Mouse (Mus musculus): ENCODE data around the gene Epb41l4b.

Gene Epb41l4b

GRCm38 (mm10) chr4:57153068-57153835 lies 10.0 kb upstream of the Epb41l4b start:
- no peak for DNase-seq

DNA sequence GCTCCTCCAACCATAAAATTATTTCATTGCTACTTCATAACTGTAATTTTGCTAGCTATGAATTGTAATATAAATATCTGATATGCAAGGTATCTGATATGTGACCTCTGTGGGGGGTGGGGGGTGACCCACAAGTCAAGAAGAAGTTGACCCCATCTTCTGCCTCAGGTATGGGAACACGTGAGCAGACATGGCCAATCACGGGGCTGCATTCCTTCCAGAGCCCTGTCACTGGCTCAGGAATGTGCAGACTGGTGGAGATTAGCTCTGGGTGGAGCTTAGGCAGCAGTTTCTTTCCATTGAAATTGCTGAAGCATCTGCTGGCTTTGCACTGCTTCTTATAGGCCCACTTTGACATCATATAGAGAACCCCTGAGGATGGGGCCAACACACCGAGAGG lies 4.9 kb upstream of the Epb41l4b start:
- DNase-seq = no peak

DNA sequence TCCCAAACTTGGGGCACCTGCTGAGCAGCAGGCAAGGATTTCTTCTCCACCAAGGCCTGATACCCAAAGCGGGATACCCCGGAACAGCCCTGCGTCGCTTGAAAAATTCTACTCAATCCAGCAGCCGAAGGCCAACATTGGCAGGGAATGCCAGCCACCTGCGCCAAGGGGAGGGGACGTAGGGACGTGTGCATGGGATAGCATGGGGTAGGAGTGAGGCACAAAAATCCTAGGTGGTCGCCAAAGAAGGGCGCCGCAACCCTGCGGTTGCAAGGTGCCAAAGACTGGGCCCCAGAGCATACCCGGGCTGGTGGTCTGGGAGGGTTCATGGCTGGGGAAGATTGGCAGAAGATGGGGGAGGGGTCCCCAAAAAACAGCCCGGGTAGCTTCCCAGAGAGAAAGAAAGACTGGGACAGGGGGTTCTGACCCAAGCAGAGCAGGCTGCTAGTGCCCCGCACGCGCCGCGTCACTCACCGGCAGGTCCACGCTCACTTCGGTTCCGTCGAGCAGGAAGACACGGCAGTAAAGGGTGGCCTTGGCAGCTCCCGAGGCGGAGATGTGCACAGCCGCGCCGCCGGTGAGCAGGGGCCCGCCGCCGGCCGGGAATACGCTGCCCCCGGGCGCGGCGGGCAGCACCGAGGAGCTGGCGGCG lies 737 bp downstream of the Epb41l4b start:
- peak; percentile 71 for DNase-seq

DNA sequence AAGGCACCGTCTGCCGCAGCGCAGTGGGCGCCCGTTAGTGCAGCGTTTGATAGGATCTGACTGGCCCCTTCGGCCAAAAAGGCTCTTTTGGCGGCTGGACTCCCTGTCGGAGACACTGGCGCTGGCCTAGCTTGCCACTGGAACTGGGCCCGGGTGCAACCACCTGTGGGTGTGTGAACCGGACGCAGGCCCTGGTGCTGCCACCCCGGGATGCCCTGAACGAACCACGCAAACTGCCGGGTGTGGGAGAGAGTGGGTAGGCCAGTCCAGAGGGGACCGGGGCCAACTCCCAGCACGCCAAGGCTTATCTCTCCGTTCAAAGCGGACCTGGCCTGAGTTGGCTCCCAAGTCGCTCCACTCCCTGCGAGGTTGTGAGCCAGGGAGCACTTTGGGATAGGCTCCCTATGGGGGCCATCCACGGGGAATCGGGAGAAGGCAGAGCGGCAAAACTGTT lies 1.3 kb downstream of the Epb41l4b start:
- peak; percentile 85 for DNase-seq

DNA sequence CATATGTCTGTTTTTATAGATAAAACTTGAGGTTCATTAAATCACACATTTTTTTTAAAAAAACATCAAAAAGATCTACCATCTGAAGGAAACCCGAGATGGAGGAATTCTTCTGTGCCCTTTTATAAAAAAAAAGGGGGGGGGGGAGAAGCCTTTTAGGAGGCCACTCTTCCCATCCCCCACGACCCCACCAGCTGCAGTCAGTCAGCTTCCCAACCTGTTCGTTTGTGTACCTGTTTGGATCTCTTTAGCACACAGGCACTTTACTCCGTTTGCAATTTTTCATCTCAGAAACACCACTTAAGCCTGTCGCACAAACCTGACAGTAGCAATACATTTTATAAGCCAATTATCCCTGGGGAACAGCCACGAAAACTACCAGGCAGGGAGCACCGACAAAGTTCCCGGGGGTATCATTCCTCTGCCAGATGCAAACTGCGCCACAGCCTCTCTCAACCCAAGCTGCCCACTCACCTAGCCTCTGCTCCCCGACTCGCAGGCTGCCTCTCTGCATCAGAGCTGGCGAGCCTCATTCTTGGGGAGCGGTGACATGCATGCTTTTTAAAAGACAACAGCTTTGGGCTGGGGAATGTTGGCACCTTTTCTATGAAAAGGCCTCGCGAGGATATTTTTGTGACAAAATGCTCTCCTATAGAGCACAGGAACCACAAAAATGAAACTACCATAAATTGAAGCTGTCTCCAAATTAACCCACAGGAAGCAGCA lies 2.1 kb downstream of the Epb41l4b start:
- peak; percentile 72 for DNase-seq

- DNase-seq = peak; percentile 63
Measured at GRCm38 (mm10) chr4:57140200-57140799, 2.9 kb downstream of the Epb41l4b start.

DNA sequence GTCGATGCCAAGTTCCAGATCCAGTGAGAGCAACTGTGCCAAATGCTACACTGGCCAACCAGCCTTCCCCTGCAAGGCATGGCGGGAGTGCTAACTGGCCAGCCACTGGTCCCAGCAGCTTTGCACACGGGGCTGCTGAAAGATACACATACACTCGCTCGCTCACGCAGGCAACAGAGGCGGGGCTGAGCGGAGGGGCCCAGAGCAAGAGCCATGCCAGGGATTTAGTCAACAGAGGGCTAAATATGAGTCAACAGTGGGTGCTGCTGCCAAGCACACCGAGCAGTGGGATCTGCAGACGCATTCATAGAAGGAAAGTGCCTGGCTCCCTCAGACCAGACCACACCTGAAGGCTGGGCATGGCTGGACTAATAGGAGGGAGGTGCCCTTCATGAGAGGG lies 3.8 kb downstream of the Epb41l4b start:
- DNase-seq = peak; percentile 85

DNA sequence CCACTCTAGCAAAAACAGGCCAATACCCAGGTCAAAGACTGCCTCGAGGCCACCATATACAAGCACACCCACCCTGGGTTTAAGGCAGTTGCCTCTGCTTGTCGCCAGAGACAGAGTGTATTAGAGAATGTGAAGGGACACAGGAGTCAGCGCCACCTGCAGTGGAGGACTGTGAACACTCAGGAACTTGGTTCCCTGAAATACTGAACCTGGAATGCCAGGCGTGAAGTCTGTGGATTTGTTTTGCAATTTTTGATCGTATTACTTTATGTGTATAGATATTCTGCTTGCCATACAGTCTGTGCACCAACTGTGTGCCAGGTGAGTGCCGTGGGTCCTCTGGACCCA lies 5.2 kb downstream of the Epb41l4b start:
- DNase-seq = no peak

- DNase-seq = peak; percentile 59
Measured at GRCm38 (mm10) chr4:57137371-57138092, 5.7 kb downstream of the Epb41l4b start.

GRCm38 (mm10) chr4:57135431-57135830 lies 7.8 kb downstream of the Epb41l4b start:
- DNase-seq = peak; percentile 63

DNA sequence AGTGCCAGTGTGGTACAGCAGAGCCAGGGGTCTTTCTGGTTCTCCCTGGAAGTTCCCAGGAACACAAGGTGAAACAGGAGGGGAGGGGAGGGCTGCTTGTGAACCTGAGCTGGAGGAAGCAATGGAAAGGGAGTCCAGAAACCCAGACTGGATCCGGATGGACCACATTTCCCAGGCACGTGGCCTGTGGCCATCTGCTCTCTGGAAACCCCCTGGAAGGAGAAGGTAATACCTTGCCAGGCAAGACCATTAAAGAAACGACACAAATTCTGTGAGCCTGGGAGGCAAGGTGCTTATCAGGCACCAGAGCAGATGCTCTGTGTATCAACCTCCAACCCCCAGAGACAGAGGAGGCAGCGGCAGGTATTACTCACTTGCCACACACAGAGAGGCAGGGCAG lies 8.7 kb downstream of the Epb41l4b start:
- peak; percentile 93 for DNase-seq

GRCm38 (mm10) chr4:57131839-57132238 lies 11.4 kb downstream of the Epb41l4b start:
- peak; percentile 50 for DNase-seq

- no peak for DNase-seq
Measured at GRCm38 (mm10) chr4:57129718-57130515, 13.3 kb downstream of the Epb41l4b start.

GRCm38 (mm10) chr4:57123003-57123402 lies 20.2 kb downstream of the Epb41l4b start:
- no peak for DNase-seq

DNA sequence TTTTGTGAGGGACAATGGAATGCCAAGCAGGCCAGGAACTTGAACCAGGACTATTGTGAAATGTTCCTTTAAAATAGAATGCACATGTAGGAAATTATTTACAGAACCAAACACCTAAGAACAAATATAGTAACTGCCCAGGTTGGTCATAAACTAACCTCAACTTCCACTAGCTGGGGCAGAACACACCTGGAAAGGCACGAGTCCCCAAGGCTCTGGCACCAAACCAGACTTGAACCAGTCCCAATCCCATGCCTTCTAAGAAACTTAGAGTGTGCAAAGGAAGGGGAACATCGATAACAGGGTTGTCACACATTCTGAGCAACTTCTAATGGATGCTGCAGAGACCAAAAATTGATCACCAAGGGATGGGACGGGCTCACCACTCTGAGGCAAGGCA lies 21.1 kb downstream of the Epb41l4b start:
- no peak for DNase-seq

GRCm38 (mm10) chr4:57120563-57120962 lies 22.7 kb downstream of the Epb41l4b start:
- no peak for DNase-seq

DNA sequence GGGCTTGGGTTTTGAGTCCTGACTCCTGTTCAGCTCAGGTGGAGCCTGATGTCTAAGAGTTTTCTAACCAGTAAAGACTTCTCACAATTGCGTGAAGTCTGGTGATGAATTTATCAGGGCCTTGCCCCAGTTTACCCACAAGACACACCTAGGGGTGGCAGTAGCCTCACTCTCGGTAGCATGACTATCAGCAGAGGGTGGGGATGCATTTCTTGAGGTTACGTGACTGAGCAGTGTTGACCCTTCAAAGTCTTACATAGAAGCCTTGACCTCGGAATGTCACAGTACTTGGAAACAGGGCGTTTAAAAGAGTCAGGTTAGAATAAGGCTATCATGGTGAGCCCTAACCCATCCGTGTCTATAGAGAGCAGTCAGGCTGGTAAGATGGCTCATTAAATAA lies 23.3 kb downstream of the Epb41l4b start:
- no peak for DNase-seq

DNA sequence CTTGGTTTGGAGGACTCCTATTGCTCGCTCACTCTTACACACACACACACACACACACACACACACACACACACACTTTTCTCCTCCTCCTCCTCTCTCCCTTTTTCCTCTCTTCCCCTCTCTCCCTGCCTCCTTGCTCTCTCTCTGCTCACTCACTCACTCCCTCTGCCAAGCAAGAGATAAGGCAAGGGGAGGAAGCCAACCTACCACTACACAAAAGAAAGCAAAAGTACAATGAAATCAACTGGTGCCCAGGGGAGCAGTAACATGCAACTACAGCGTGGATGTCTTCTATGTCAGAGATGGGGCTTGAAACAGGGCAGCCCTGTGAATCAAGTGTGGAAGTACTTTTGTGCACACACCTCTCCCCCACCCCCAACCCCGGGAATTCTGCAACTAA lies 24.4 kb downstream of the Epb41l4b start:
- DNase-seq = no peak

- DNase-seq = no peak
Measured at GRCm38 (mm10) chr4:57116278-57116677, 27.0 kb downstream of the Epb41l4b start.

GRCm38 (mm10) chr4:57114617-57115592 lies 28.3 kb downstream of the Epb41l4b start:
- DNase-seq = no peak

Data from cerebellum, adult 9-10 months (tissue).